ENCODE assay signal across 27 mouse cellular contexts in the genomic region with DNA sequence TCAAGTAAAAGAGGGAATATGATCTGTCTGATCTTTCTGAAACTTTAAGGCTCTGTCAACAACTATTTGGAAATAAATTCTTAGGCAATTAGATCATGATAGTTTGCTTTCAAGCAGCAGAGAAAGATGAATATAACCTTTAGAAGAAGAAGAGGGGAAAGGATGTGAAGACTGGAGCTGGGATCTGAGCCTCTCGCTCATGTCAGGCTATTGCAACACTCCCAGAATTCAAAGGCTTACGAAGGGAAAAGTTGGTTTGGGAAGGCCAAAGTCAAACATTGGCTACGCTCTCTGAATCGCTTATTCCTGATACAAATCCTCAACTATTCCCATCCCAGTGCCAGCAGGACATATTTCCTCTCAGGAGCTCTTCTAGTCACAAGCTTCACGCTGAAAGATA. TPM values are rescaled to one million over a fixed set of nuclear protein-coding genes. Genes with fewer than 3 reads are reported as not detected.
"Had no signal": no experiment of that assay in that cellular context is flagged by ENCODE, and none has a peak within 500 bp of the region (broad histone marks: within the 10 kb centered on the region; RNA-seq: fewer than 3 reads in every experiment).

No protein-coding gene starts in this region.

- DNase-seq: gastrocnemius, adult 2 months; gastrocnemius, postnatal 10 days; gastrocnemius, postnatal 25 days; heart, postnatal 10 days; heart, postnatal 4 days; kidney, adult 18-20 months; kidney, adult 8-10 months; kidney, postnatal 10 days; kidney, postnatal 25 days; kidney, postnatal 4 days; liver; liver, embryonic 13.5 days had no signal

- ATAC-seq: hindbrain, embryonic 16.5 days; inflammation-experienced regulatory T-cells, adult 6 months; intestine, embryonic 15.5 days; intestine, postnatal 0 days had no signal

- H3K4me3 ChIP-seq: gastrocnemius, adult 2 months; heart, embryonic 10.5 days; heart, embryonic 12.5 days; hindbrain, embryonic 10.5 days; hindbrain, embryonic 12.5 days; intestine, embryonic 15.5 days; layer of hippocampus, adult 2 months; left cerebral cortex, adult 2 months; limb, embryonic 10.5 days; limb, embryonic 12.5 days; liver, embryonic 13.5 days; liver, embryonic 15.5 days had no signal

- H3K9ac ChIP-seq: heart, embryonic 12.5 days; hindbrain, embryonic 12.5 days; hindbrain, embryonic 14.5 days; intestine, embryonic 15.5 days; limb, embryonic 12.5 days; liver, embryonic 13.5 days; liver, embryonic 15.5 days had no signal

- H3K4me2 ChIP-seq: heart, embryonic 12.5 days; hindbrain, embryonic 12.5 days; hindbrain, embryonic 14.5 days; intestine, embryonic 15.5 days; limb, embryonic 12.5 days; liver, embryonic 13.5 days; liver, embryonic 15.5 days had no signal

- H3K36me3 ChIP-seq: heart, embryonic 10.5 days; heart, embryonic 12.5 days; hindbrain, embryonic 10.5 days; hindbrain, embryonic 12.5 days; intestine, embryonic 15.5 days; limb, embryonic 10.5 days; limb, embryonic 12.5 days; liver, embryonic 13.5 days; liver, embryonic 15.5 days had no signal

- H3K4me1 ChIP-seq: heart, embryonic 12.5 days; intestine, embryonic 15.5 days; liver, embryonic 13.5 days; liver, embryonic 15.5 days had no signal

- H3K27ac ChIP-seq: gastrocnemius, adult 2 months; heart, embryonic 10.5 days; hindbrain, embryonic 10.5 days; hindbrain, embryonic 12.5 days; hindbrain, embryonic 14.5 days; intestine, embryonic 15.5 days; layer of hippocampus, adult 2 months; left cerebral cortex, adult 2 months; limb, embryonic 10.5 days; liver, embryonic 13.5 days; liver, embryonic 15.5 days had no signal

- H3K9me3 ChIP-seq: heart, embryonic 10.5 days; heart, embryonic 12.5 days; hindbrain, embryonic 10.5 days; hindbrain, embryonic 12.5 days; intestine, embryonic 15.5 days; limb, embryonic 10.5 days; limb, embryonic 12.5 days; liver, embryonic 13.5 days; liver, embryonic 15.5 days had no signal

- H3K27me3 ChIP-seq: hindbrain, embryonic 12.5 days; intestine, embryonic 15.5 days; limb, embryonic 12.5 days; liver, embryonic 13.5 days; liver, embryonic 15.5 days had no signal

RNA-seq across cellular contexts. Expression of a gene that starts 53.2 kb away (rescaled TPM):
- total RNA-seq: heart, postnatal 4 days had no signal
- polyA plus RNA-seq: heart, embryonic 14.5 days; liver, embryonic 15.5 days had no signal
